Mouse (Mus musculus) layer of hippocampus, adult 11-12 months (tissue): ENCODE data around the gene Il9.

ENCODE experiments used
- DNase-seq: peaks from one replicate; pipeline ENCODE4 v3.0.0; 2022; ENCODE audit warnings: low spot score

The Il9 gene

GRCm38 (mm10) chr13:56482146-56482545 lies at the start of gene Il9:
TSS of gene Il9 (minus strand) at chr13:56482246.
- no peak for DNase-seq

- DNase-seq: no peak
Measured at GRCm38 (mm10) chr13:56529685-56530084, 47.6 kb upstream of the Il9 start.

- DNase-seq: no peak
Measured at GRCm38 (mm10) chr13:56529031-56529430, 47.0 kb upstream of the Il9 start.

GRCm38 (mm10) chr13:56528281-56528680 lies 46.2 kb upstream of the Il9 start:
- no peak for DNase-seq

- DNase-seq: no peak
Measured at GRCm38 (mm10) chr13:56527846-56528245, 45.8 kb upstream of the Il9 start.

GRCm38 (mm10) chr13:56526871-56527270 lies 44.8 kb upstream of the Il9 start:
- no peak for DNase-seq

- DNase-seq: no peak
Measured at GRCm38 (mm10) chr13:56522821-56523167, 40.7 kb upstream of the Il9 start.

GRCm38 (mm10) chr13:56522081-56522820 lies 40.2 kb upstream of the Il9 start, which contains the start of gene Fbxl21:
TSS of gene Fbxl21 (plus strand) at chr13:56522472.
- peak; percentile 92 for DNase-seq

GRCm38 (mm10) chr13:56516816-56517215 lies 34.8 kb upstream of the Il9 start:
- DNase-seq: no peak

- no peak for DNase-seq
Measured at GRCm38 (mm10) chr13:56516311-56516710, 34.3 kb upstream of the Il9 start.

GRCm38 (mm10) chr13:56513595-56513994 lies 31.5 kb upstream of the Il9 start:
- no peak for DNase-seq

- DNase-seq: no peak
Measured at GRCm38 (mm10) chr13:56509796-56510195, 27.8 kb upstream of the Il9 start.

GRCm38 (mm10) chr13:56506871-56507496 lies 24.9 kb upstream of the Il9 start:
- no peak for DNase-seq

- DNase-seq: no peak
Measured at GRCm38 (mm10) chr13:56501866-56502420, 19.9 kb upstream of the Il9 start.

- no peak for DNase-seq
Measured at GRCm38 (mm10) chr13:56500636-56501035, 18.6 kb upstream of the Il9 start.

GRCm38 (mm10) chr13:56500132-56500531 lies 18.1 kb upstream of the Il9 start:
- no peak for DNase-seq

GRCm38 (mm10) chr13:56494440-56494839 lies 12.4 kb upstream of the Il9 start:
- DNase-seq: no peak

- DNase-seq: no peak
Measured at GRCm38 (mm10) chr13:56488012-56488411, 6.0 kb upstream of the Il9 start.

- DNase-seq: no peak
Measured at GRCm38 (mm10) chr13:56478027-56478426, 4.0 kb downstream of the Il9 start.

- peak; percentile 52 for DNase-seq
Measured at GRCm38 (mm10) chr13:56477271-56477670, 4.8 kb downstream of the Il9 start.

GRCm38 (mm10) chr13:56476790-56477189 lies 5.3 kb downstream of the Il9 start:
- DNase-seq: no peak

GRCm38 (mm10) chr13:56475363-56475762 lies 6.7 kb downstream of the Il9 start:
- DNase-seq: peak; percentile 34

GRCm38 (mm10) chr13:56472661-56473060 lies 9.4 kb downstream of the Il9 start:
- DNase-seq: no peak
